Mouse (Mus musculus): Measurements from ENCODE around the gene Nprl3.

DNA sequence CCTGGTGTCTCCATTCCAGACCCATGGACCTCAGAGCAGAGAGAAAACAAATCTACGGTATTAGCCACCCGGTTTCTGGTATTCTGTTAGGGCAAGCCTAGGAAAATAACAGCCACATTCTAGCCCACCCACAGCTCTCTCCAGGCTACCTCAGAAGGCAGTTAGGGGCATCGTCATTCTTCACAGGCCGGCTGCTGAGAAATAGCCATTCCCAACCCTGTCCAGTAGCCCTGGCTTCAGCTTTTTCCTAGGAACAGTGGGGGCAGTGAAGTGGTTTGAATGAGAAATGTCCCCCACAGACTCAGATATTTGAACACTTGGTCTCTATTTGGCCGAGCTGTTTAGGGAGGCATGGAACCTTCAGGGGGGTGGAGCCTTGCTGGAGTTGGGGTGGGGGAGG is 78.1 kb downstream of the Nprl3 start:
- TF ChIP-seq CTCF (IDR thresholded peaks at IDR 0.05; ENCODE audit: borderline replicate concordance, control insufficient read depth, extremely low read depth, insufficient read depth, low read length, poor library complexity) (no peak), POLR2A (IDR thresholded peaks at IDR 0.05; ENCODE audit: control insufficient read depth, extremely low read depth, insufficient read depth, low read length, poor library complexity) (no peak)

Measured in thymus, adult 2 months (tissue).